Mouse (Mus musculus) midbrain, embryonic 14.5 days (tissue): ENCODE data around the gene Olfr329-ps. TPM values are rescaled to one million over a fixed set of nuclear protein-coding genes. Genes with fewer than 3 reads are reported as not detected.
"Not testable (repeated sequence)": the region's sequence is repeated elsewhere in the genome, so short reads cannot be mapped to it uniquely, and the experiment has no call there.

Experiments
- ATAC-seq: fragments of 200-750 bp; cut with Nextera tagmentation; 2 replicates; pipeline ENCODE4 v1.8.0; 2017; ENCODE audit warnings: moderate number of reproducible peaks, moderate library complexity; ENCODE audit not compliant: low FRiP score, low TSS enrichment
- DNase-seq: peaks from one replicate; pipeline ENCODE4 v3.0.0-alpha.2; 2015
- H3K27ac ChIP-seq: fragments of 300-500 bp; sonication (generic); replicated peaks from 2 replicates; pipeline ENCODE4 v1.5.1; 2014; ENCODE audit warnings: mild to moderate bottlenecking, low read depth, low read length, moderate library complexity
- H3K27me3 ChIP-seq: fragments of 300-500 bp; sonication (generic); 2 replicates; pipeline ENCODE4 v1.6.1; 2014; ENCODE audit warnings: low read length, control low read depth, mixed read lengths; ENCODE audit not compliant: control insufficient read depth, insufficient read depth
- H3K36me3 ChIP-seq: fragments of 300-500 bp; sonication (generic); 2 replicates; pipeline ENCODE4 v1.6.1; 2014; ENCODE audit warnings: low read length, control low read depth; ENCODE audit not compliant: control insufficient read depth, insufficient read depth
- H3K4me1 ChIP-seq: fragments of 300-500 bp; sonication (generic); 2 replicates; pipeline ENCODE4 v1.6.1; 2014; ENCODE audit warnings: mild to moderate bottlenecking, antibody characterized with exemption, low read length, control low read depth; ENCODE audit not compliant: control insufficient read depth, insufficient read depth
- H3K4me2 ChIP-seq: fragments of 300-500 bp; sonication (generic); 2 replicates; pipeline ENCODE4 v1.6.1; 2014; ENCODE audit warnings: mild to moderate bottlenecking, low read length, moderate library complexity
- H3K4me3 ChIP-seq: fragments of 300-500 bp; sonication (generic); replicated peaks from 2 replicates; pipeline ENCODE4 v1.5.1; 2014; ENCODE audit warnings: low read depth, low read length
- H3K9ac ChIP-seq: fragments of 300-500 bp; sonication (generic); replicated peaks from 2 replicates; pipeline ENCODE4 v1.6.1; 2014; ENCODE audit warnings: mild to moderate bottlenecking, low read length, moderate library complexity
- H3K9me3 ChIP-seq: fragments of 300-500 bp; sonication (generic); 2 replicates; pipeline ENCODE4 v1.6.1; 2016; ENCODE audit warnings: low read length, control low read depth, mixed read lengths; ENCODE audit not compliant: control insufficient read depth
- WGBS: fragments of 180-500 bp; shearing (Covaris S2); extraction: QIAGEN DNeasy Blood & Tissue Kit; methylation state at CpG from one replicate; pipeline ENCODE4 v1.1.7; 2014; 5-methylcytosine and 5-hydroxymethylcytosine counted together
- polyA plus RNA-seq: library from polyadenylated mRNA; unstranded; fragments of >200 nt; fragmentation: Nextera tagmentation; extraction: Ambion mirVana; gene quantifications from 2 replicates; pipeline ENCODE4 v1.2.1, GENCODE M21; 2014

Olfr329-ps gene
- not detected in 2 replicates for polyA plus RNA-seq

- 84% methylated on average over 5 of the region's 5 CpGs for WGBS
- no peaks in the 10 kb centered on the region for H3K4me1 ChIP-seq
Observed at GRCm38 (mm10) chr11:58546322-58546721, at the start of gene Olfr329-ps. TSS of gene Olfr329-ps (minus strand) at chr11:58546422.

GRCm38 (mm10) chr11:58594814-58595213 lies 48.6 kb upstream of the Olfr329-ps start, which contains the start of gene Olfr324:
TSS of gene Olfr324 (plus strand) at chr11:58595114.
- no peak within 1 kb of the TSS for H3K27ac ChIP-seq
- no peaks in the 10 kb centered on the region for H3K4me1 ChIP-seq
- 87% methylated on average over 6 of the region's 6 CpGs for WGBS
- H3K4me2 ChIP-seq, result no peak within 1 kb of the TSS
- H3K9me3 ChIP-seq, result no peaks in the 10 kb centered on the region
- no peak for DNase-seq
- H3K9ac ChIP-seq, result no peak within 1 kb of the TSS
- no peak within 1 kb of the TSS for H3K4me3 ChIP-seq
- no peaks in the 10 kb centered on the region for H3K27me3 ChIP-seq
- ATAC-seq, result no peak
- H3K36me3 ChIP-seq, result no peaks in the 10 kb centered on the region

More at GRCm38 (mm10) chr11:58546322-58546721, at the start of gene Olfr329-ps:
- ATAC-seq (no peak), DNase-seq (no peak)
- no peak within 1 kb of the TSS for H3K4me2 ChIP-seq
- H3K27me3 ChIP-seq, result no peaks in the 10 kb centered on the region
- H3K9ac ChIP-seq, result no peak within 1 kb of the TSS
- H3K9me3 ChIP-seq, result no peaks in the 10 kb centered on the region
- no peak within 1 kb of the TSS for H3K27ac ChIP-seq
- H3K4me3 ChIP-seq, result no peak within 1 kb of the TSS
- no peaks in the 10 kb centered on the region for H3K36me3 ChIP-seq

GRCm38 (mm10) chr11:58588620-58589250 lies 42.5 kb upstream of the Olfr329-ps start:
- Histone ChIP-seq H3K27ac (no peak overlapping the region), H3K9me3 (no peaks in the 10 kb centered on the region), H3K27me3 (no peaks in the 10 kb centered on the region), H3K4me1 (no peaks in the 10 kb centered on the region), H3K9ac (no peak overlapping the region), H3K4me2 (no peak overlapping the region), H3K36me3 (no peaks in the 10 kb centered on the region), H3K4me3 (no peak overlapping the region)
- 69% methylated on average over 3 of the region's 3 CpGs for WGBS
- peak; percentile 32 for DNase-seq
- no peak for ATAC-seq

- Histone ChIP-seq H3K4me1 (no peaks in the 10 kb centered on the region), H3K9ac (no peak overlapping the region), H3K36me3 (no peaks in the 10 kb centered on the region), H3K27ac (no peak overlapping the region), H3K9me3 (no peaks in the 10 kb centered on the region), H3K27me3 (no peaks in the 10 kb centered on the region), H3K4me3 (no peak overlapping the region), H3K4me2 (no peak overlapping the region)
- DNase-seq, result peak; percentile 57
- 70% methylated on average over 7 of the region's 7 CpGs for WGBS
- no peak for ATAC-seq
Observed at GRCm38 (mm10) chr11:58587898-58588348, 41.7 kb upstream of the Olfr329-ps start.

- no peak overlapping the region for H3K27ac ChIP-seq
- no peak overlapping the region for H3K4me2 ChIP-seq
- H3K27me3 ChIP-seq, result no peaks in the 10 kb centered on the region
- DNase-seq (no peak), ATAC-seq (no peak)
- no peak overlapping the region for H3K9ac ChIP-seq
- H3K4me1 ChIP-seq, result no peaks in the 10 kb centered on the region
- no peaks in the 10 kb centered on the region for H3K36me3 ChIP-seq
- no peaks in the 10 kb centered on the region for H3K9me3 ChIP-seq
- H3K4me3 ChIP-seq, result no peak overlapping the region
- WGBS, result 88% methylated on average over 8 of the region's 8 CpGs
Observed at GRCm38 (mm10) chr11:58578636-58579035, 32.4 kb upstream of the Olfr329-ps start.

GRCm38 (mm10) chr11:58577430-58577829 lies 31.2 kb upstream of the Olfr329-ps start, which contains the start of gene Olfr325:
TSS of gene Olfr325 (plus strand) at chr11:58577730.
- ATAC-seq, result no peak
- H3K4me1 ChIP-seq, result no peaks in the 10 kb centered on the region
- no peak within 1 kb of the TSS for H3K4me3 ChIP-seq
- no peaks in the 10 kb centered on the region for H3K9me3 ChIP-seq
- H3K36me3 ChIP-seq, result no peaks in the 10 kb centered on the region
- H3K27me3 ChIP-seq, result no peaks in the 10 kb centered on the region
- H3K27ac ChIP-seq, result no peak within 1 kb of the TSS
- H3K4me2 ChIP-seq, result no peak within 1 kb of the TSS
- H3K9ac ChIP-seq, result no peak within 1 kb of the TSS
- 82% methylated on average over 1 of the region's 1 CpGs for WGBS
- no peak for DNase-seq

- Histone ChIP-seq H3K4me1 (no peaks in the 10 kb centered on the region), H3K36me3 (no peaks in the 10 kb centered on the region), H3K9me3 (no peaks in the 10 kb centered on the region), H3K9ac (no peak within 1 kb of the TSS), H3K4me2 (no peak within 1 kb of the TSS), H3K4me3 (no peak within 1 kb of the TSS), H3K27ac (no peak within 1 kb of the TSS), H3K27me3 (no peaks in the 10 kb centered on the region)
- 80% methylated on average over 5 of the region's 5 CpGs for WGBS
- ATAC-seq, result no peak
- DNase-seq, result no peak
Observed at GRCm38 (mm10) chr11:58570405-58570804, 24.2 kb upstream of the Olfr329-ps start, which contains the start of gene Olfr224. TSS of gene Olfr224 (minus strand) at chr11:58570553.

- Histone ChIP-seq H3K9me3 (no peaks in the 10 kb centered on the region), H3K36me3 (no peaks in the 10 kb centered on the region), H3K27me3 (no peaks in the 10 kb centered on the region), H3K4me2 (no peak within 1 kb of the TSS), H3K4me3 (no peak within 1 kb of the TSS), H3K9ac (no peak within 1 kb of the TSS), H3K27ac (no peak within 1 kb of the TSS), H3K4me1 (no peaks in the 10 kb centered on the region)
- 88% methylated on average over 1 of the region's 1 CpGs for WGBS
- ATAC-seq (no peak), DNase-seq (no peak)
Observed at GRCm38 (mm10) chr11:58555536-58555935, 9.3 kb upstream of the Olfr329-ps start, which contains the start of gene Olfr328. TSS of gene Olfr328 (minus strand) at chr11:58555636.

GRCm38 (mm10) chr11:58534736-58535135 lies 11.5 kb downstream of the Olfr329-ps start, which contains the start of gene Olfr330:
TSS of gene Olfr330 (minus strand) at chr11:58534836.
- H3K27me3 ChIP-seq, DNase-seq, ATAC-seq, H3K36me3 ChIP-seq, H3K27ac ChIP-seq, H3K9me3 ChIP-seq, H3K4me2 ChIP-seq, H3K9ac ChIP-seq, H3K4me1 ChIP-seq, H3K4me3 ChIP-seq: not testable (repeated sequence)
